Mouse (Mus musculus): ENCODE measurements around the gene Atr.

DNA sequence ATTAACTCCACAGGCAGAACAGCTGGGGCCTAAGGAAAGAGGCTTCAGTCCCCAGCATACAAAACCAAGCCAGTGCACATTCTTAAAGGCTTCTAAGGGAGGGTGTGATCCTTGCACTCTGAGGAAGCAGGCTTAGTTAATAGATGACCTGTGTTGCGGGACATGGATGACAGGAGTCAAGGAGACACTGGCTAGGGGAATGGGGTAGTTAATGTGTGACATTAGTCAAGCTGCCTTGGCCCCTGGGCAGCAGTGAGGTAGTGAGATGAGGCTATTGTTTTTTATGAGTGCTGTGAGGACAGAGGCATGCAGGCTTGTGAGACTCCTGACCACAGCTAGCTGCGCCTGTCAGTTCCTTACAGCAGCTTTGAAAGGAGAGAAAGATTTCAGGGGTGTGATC lies 2.5 kb upstream of the Atr start:
- TF ChIP-seq CTCF (IDR thresholded peaks at IDR 0.05; ENCODE audit: low read depth, low read length) (no peak), POLR2A (IDR thresholded peaks at IDR 0.05; ENCODE audit: extremely low read depth, insufficient read depth, low read length) (no peak)

Data from liver, adult 2 months (tissue).